Mouse (Mus musculus): Measurements from ENCODE around the gene Shb. TPM values are rescaled to one million over a fixed set of nuclear protein-coding genes. Genes with fewer than 3 reads are reported as not detected.

Shb gene
- total RNA-seq, 4 experiments from 2014 or later = 17.1 to 20.0 (median 18.9) TPM

GRCm38 (mm10) chr4:45483271-45484245, 48.7 kb downstream of the Shb start:
- no peak for DNase-seq (ENCODE audit: low spot score in 2 of 2)

DNA sequence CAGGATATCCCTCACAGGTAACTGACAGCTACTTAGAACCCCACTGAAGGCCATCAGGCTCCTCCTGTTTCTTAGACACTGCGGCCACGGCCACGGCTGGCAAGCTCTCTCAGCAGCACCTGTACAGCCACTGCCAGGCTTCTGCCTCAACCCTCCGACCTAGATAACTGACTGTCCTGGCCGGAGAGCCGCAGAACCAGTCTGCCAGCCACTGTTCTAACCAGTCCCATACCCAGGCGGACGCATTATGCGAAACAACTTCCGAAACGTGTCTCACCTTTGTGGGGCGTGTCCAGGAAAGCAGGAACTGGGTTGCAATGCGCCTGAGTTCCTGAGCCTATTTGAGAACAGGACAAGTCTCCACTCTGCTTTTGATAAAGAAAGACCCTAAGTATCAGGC, 50.0 kb downstream of the Shb start:
- no peak for DNase-seq (ENCODE audit: low spot score in 2 of 2)

GRCm38 (mm10) chr4:45481431-45481830, 50.8 kb downstream of the Shb start:
- DNase-seq (ENCODE audit: low spot score in 2 of 2) = no peak

DNA sequence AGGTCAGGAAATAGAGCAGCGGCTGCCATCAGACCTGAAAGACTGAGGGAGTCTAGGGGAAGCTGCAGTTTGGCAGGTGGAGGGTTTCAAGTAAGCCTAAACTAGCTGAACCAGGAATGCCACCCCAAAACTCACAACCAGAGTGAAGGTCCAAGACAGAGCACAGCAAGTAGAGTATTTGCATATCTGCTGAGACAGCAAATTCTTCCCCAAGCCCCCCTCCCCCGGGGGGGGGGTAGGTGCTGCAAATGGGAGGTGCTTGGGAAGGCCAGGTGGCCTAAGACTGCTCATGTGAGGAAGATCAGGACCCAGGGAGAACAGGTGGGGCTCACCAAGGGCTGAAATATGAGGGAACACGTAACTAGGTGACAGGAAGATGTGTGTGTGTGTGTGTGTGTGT, 51.7 kb downstream of the Shb start:
- no peak for DNase-seq (ENCODE audit: low spot score in 2 of 2)

GRCm38 (mm10) chr4:45479433-45479832, 52.8 kb downstream of the Shb start:
- no peak for DNase-seq (ENCODE audit: low spot score in 2 of 2)

GRCm38 (mm10) chr4:45478178-45478577, 54.1 kb downstream of the Shb start:
- DNase-seq (ENCODE audit: low spot score in 2 of 2) = peak in 1 of 2 experiments; percentile 51

- no peak for DNase-seq (ENCODE audit: low spot score in 2 of 2)
Observed at GRCm38 (mm10) chr4:45477047-45477446, 55.2 kb downstream of the Shb start.

DNA sequence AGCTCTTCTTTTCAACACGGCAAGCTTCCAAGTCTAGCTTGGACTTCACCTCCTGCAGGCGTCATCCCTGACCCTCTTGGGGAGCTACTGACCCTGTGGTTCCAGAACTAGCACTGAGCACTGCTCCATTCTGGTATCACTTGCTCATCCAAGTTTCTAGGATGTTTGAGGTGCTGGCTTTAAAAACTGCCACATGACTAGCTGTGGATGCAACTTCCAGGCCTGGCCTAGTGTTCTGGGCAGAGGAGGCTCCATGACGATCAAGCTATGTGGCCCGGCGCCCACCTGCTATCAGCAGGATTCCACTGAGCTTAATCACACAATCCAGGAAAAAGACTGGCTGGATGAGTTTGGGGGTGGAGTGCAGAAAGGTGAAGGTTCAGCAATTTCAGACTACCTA, 57.4 kb downstream of the Shb start:
- DNase-seq (ENCODE audit: low spot score in 2 of 2) = no peak

GRCm38 (mm10) chr4:45474131-45474530, 58.1 kb downstream of the Shb start:
- no peak for DNase-seq (ENCODE audit: low spot score in 2 of 2)

DNA sequence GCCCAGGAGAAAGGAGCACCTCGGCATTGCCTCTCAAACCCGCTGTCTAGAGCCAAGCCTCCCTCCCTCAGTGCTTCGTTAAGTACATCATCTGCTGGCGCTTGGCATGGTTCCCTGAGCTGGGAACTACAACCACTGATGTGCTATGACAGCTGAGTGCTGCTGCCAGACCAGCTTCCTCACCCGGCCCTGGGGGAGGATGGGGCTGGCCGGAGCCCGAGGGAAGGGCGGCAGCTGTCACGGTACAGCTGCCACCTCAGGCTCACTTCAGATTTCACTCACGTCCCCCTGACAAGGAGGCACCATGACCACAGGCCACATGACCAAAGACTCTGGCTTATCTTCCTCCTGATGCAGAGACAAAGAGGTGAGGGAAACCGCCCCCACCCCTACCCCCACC, 59.1 kb downstream of the Shb start:
- peak in 1 of 2 experiments; percentile 81 for DNase-seq (ENCODE audit: low spot score in 2 of 2)

- DNase-seq (ENCODE audit: low spot score in 2 of 2) = no peak
Observed at GRCm38 (mm10) chr4:45472706-45473105, 59.6 kb downstream of the Shb start.

DNA sequence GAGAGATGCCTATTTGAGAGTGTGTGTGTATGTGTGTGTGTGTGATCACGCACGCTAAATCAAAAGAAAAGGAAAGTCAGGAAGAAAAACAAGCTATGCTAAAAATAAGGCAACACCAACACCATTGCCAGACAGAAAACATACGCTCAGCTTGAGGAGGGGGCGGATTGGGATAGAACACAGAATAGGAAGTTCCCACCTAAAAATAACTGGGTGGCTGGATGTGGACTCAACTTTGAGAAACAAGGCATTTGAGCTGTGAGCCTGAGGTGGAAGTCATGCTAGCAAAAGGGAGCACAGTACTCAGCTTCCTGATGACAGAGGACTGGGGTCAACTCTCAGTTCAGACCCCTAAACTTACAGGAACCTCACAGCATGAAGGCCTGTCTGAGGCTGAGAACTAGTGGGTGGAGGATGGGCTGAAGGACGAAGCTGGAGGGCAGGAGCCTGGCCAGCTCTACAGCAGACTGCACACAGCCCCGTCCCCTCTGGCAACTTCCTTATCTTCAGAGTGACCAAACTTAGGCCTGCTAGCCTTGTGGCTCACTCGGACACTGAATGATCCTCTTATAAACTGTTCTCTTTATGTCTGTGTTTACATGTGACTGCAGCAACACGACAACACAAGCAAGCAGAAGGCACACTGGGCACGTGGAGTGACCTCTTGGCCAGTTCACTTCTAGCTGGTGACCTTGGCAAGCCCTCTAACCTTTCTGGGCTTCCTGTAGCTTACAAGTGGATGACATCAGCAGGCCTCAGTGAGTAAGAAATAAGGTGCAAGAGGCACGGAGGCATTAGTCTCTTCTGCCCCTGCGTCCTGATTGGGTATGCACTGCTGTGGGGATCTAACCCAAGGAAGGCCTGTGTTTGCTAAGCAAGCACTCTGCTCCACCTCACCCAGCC, 60.4 kb downstream of the Shb start:
- peak in 1 of 2 experiments; percentile 60 for DNase-seq (ENCODE audit: low spot score in 2 of 2)

DNA sequence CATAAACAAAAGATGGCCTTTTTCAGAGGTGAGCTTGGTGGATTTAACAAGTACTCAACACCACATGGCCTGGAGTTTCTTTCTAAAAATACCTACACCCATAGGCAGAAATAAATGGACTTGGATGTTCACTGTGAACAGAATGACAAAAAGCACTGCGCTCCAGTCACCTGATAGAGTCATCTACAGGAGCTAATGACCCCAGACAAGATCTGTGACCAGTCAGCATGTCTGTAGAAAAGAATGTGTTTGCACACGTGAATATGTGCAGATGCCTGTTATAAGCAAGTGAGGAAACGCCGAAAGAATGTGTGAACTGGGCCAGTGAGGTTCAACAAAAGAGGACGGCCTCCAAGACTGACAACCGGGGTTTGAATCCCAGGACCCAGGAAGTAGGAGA, 63.2 kb downstream of the Shb start:
- no peak for DNase-seq (ENCODE audit: low spot score in 2 of 2)

GRCm38 (mm10) chr4:45468507-45468906, 63.8 kb downstream of the Shb start:
- no peak for DNase-seq (ENCODE audit: low spot score in 2 of 2)

- DNase-seq (ENCODE audit: low spot score in 2 of 2) = peak in 1 of 2 experiments; percentile 33
Observed at GRCm38 (mm10) chr4:45467115-45467912, 65.0 kb downstream of the Shb start.

- DNase-seq (ENCODE audit: low spot score in 2 of 2) = no peak
Observed at GRCm38 (mm10) chr4:45464941-45465340, 67.3 kb downstream of the Shb start.

DNA sequence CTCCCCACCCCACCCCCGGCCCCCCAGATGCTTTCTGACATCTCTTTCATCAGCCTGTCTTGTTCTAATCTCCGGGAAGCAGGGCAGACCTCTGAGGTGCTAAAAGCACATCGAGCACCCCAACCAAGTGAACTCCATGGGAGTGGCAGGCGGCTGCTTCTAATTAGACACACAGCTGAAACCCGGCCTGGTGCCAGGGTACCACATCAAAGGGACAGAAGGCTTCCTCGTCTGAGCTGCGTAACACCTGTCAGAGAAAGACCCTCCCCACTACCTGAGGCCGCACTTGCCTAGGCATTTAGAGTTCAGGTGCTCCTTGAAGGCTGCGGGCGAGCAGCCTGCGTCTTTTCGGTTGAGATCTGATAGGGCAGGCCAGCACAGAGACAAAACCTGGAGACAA, 67.7 kb downstream of the Shb start:
- DNase-seq (ENCODE audit: low spot score in 2 of 2) = no peak

DNA sequence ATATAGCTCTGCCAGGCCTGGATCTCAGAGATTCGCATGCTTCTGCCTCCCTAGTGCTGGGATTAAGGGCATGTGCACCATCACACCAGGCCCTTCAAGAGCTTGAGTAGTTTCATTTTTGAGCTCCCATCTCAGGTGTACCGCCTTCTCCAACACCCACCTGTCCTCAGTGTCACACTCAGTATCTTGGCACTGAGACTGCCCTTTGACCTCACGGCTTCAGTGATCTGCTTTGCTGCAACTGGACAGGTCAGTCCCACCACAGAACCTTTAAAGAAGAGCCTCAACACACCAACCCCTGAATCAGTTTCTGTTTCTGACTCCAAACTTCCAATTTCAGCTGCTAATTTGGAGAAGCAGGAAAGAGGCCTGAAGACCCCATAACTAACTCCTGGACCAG, 68.1 kb downstream of the Shb start:
- no peak for DNase-seq (ENCODE audit: low spot score in 2 of 2)

- no peak for DNase-seq (ENCODE audit: low spot score in 2 of 2)
Observed at GRCm38 (mm10) chr4:45462628-45463027, 69.6 kb downstream of the Shb start.

DNA sequence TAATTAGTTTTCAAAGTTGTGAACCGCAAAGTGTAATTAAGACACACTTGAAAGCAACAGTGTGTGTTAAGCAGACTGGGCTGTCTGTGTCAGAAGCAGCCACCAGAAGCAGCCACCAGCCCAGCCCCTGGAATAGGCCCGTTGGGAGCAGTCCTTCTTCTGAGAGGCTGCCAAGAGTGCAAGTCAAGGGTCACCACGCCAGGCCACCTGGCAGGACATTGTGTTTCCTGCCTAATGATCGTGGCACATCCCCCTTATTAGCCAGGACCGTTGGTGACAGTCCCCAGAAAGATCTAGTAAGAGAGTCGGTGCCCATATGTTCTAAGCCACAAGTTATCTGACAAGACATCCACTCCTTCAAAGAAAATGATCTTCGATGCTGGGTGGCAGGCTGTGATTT, 70.6 kb downstream of the Shb start:
- DNase-seq (ENCODE audit: low spot score in 2 of 2) = no peak

GRCm38 (mm10) chr4:45459375-45459774, 72.9 kb downstream of the Shb start:
- no peak for DNase-seq (ENCODE audit: low spot score in 2 of 2)

Measured in left cerebral cortex, adult 8-10 months (tissue).